Mouse (Mus musculus) ES-Bruce4 (cell line): ENCODE measurements around the gene Agfg2.

Experiments
- CTCF ChIP-seq: IDR thresholded peaks from one replicate; pipeline ENCODE4 v1.8.1; 2011; ENCODE audit warnings: low read depth, low read length
- EP300 ChIP-seq: IDR thresholded peaks from 2 replicates; pipeline ENCODE4 v1.6.1; 2011; ENCODE audit warnings: low read depth, low read length; ENCODE audit not compliant: insufficient read depth

- no peak for TF ChIP-seq CTCF
- peak; percentile 40; the same call in 1 of the 2 replicates for TF ChIP-seq EP300
These were observed 53.9 kb downstream of the Agfg2 start for GRCm38 (mm10) chr5:137630602-137631001.
